Mouse (Mus musculus) hindbrain, postnatal 0 days (tissue): Measurements from ENCODE around the gene Foxq1. TPM values are rescaled to one million over a fixed set of nuclear protein-coding genes. Genes with fewer than 3 reads are reported as not detected.

Source experiments
- ATAC-seq: fragments of 200-750 bp; cut with Nextera tagmentation; 2 replicates; pipeline ENCODE4 v1.8.0; 2017; ENCODE audit warnings: mild to moderate bottlenecking, moderate TSS enrichment, moderate library complexity
- DNase-seq: peaks from one replicate; pipeline ENCODE4 v3.0.0-alpha.2; 2015; ENCODE audit warnings: low spot score
- H3K27ac ChIP-seq: fragments of 300-500 bp; sonication (generic); 2 replicates; pipeline ENCODE4 v1.5.1; 2014; ENCODE audit warnings: mild to moderate bottlenecking
- H3K27me3 ChIP-seq: fragments of 300-500 bp; sonication (generic); 2 replicates; pipeline ENCODE4 v1.6.1; 2014; ENCODE audit warnings: low read length, mixed read lengths; ENCODE audit not compliant: insufficient read depth
- H3K36me3 ChIP-seq: fragments of 300-500 bp; sonication (generic); 2 replicates; pipeline ENCODE4 v1.6.1; 2014; ENCODE audit warnings: low read length, mixed read lengths; ENCODE audit not compliant: insufficient read depth
- H3K4me1 ChIP-seq: fragments of 300-500 bp; sonication (generic); 2 replicates; pipeline ENCODE4 v1.6.1; 2014; ENCODE audit warnings: antibody characterized with exemption, low read length, mixed read lengths; ENCODE audit not compliant: insufficient read depth
- H3K4me2 ChIP-seq: fragments of 300-500 bp; sonication (generic); 2 replicates; pipeline ENCODE4 v1.6.1; 2014; ENCODE audit warnings: low read depth, mild to moderate bottlenecking, low read length, moderate library complexity, mixed read lengths
- H3K4me3 ChIP-seq: fragments of 300-500 bp; sonication (generic); 2 replicates; pipeline ENCODE4 v1.5.1; 2014; ENCODE audit warnings: low read length
- H3K9ac ChIP-seq: fragments of 300-500 bp; sonication (generic); replicated peaks from 2 replicates; pipeline ENCODE4 v1.6.1; 2014; ENCODE audit warnings: mild to moderate bottlenecking, low read length, moderate library complexity, mixed read lengths
- H3K9me3 ChIP-seq: fragments of 300-500 bp; sonication (generic); 2 replicates; pipeline ENCODE4 v1.6.1; 2016; ENCODE audit warnings: low read length, mixed read lengths
- CTCF ChIP-seq: IDR thresholded peaks from 2 replicates; pipeline ENCODE4 v1.5.1; 2016; ENCODE audit warnings: antibody characterized with exemption, control low read depth, low read depth
- WGBS: fragments of 180-500 bp; shearing (Covaris S2); extraction: QIAGEN DNeasy Blood & Tissue Kit; methylation state at CpG from one replicate; pipeline ENCODE4 v1.1.7; 2014; 5-methylcytosine and 5-hydroxymethylcytosine counted together
- polyA plus RNA-seq: library from polyadenylated mRNA; unstranded; fragments of >200 nt; fragmentation: Nextera tagmentation; extraction: Ambion mirVana; gene quantifications from 2 replicates; pipeline ENCODE4 v1.2.1, GENCODE M21; 2015
- total RNA-seq: library from RNA; depleted of rRNA; stranded (reverse); fragments of >200 nt; gene quantifications from 2 replicates; pipeline ENCODE4 v1.2.3, GENCODE M21; 2014; rRNA removed

The Foxq1 gene
- total and polyA plus RNA-seq, 2 experiments from 2014 or later: 1.7 to 4.4 TPM

DNA sequence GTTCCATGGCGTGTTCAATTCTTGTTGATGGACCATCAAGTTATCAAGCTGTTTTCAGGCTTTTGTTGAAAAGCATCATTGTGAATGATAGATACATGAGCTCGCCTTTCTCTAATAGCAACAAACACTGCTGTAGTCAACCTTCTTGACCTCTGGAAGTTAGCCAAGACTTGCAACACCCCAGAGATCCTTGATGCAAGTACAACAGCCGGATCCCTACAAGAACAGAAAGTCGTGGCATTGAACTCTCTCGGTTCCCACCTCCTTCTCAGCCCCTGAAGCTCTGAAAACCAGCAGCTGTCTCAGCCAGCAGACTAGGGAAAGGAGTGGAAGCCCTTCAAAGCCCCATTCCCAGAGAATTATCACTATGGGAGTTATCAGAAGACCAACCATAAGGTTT, 31.4 kb downstream of the Foxq1 start:
- WGBS: 59% methylated on average over 5 of the region's 5 CpGs
- Histone ChIP-seq H3K27me3 (no peaks in the 10 kb centered on the region), H3K4me3 (no peak overlapping the region), H3K9me3 (no peaks in the 10 kb centered on the region), H3K36me3 (no peaks in the 10 kb centered on the region), H3K4me2 (no peak overlapping the region), H3K9ac (no peak overlapping the region), H3K4me1 (no peaks in the 10 kb centered on the region), H3K27ac (no peak overlapping the region)
- no peak for TF ChIP-seq CTCF
- no peak for ATAC-seq
- no peak for DNase-seq

DNA sequence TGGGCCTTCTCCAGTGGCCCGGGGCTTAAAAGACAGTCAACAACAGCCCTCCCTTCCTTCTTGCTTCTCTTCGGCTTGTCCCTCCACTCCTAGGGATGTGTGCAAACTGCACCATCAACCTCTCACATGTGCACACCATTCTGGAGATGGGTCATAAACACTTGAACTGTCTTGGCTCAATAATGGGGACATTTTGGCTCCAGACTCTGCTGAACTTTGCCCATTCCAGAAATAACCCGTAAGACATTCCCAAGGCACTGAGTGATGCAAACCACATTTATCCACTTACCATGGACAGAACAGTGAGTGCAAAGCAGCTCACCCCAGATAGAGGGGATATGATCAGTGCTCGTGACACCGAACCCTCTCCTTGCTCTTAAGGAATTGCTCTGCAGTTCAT, 43.6 kb downstream of the Foxq1 start:
- no peaks in the 10 kb centered on the region for H3K9me3 ChIP-seq
- DNase-seq (no peak), ATAC-seq (no peak)
- H3K27me3 ChIP-seq: no peaks in the 10 kb centered on the region
- 89% methylated on average over 5 of the region's 5 CpGs for WGBS
- no peak overlapping the region for H3K27ac ChIP-seq
- no peak overlapping the region for H3K4me2 ChIP-seq
- no peaks in the 10 kb centered on the region for H3K4me1 ChIP-seq
- H3K4me3 ChIP-seq: no peak overlapping the region
- TF ChIP-seq CTCF: no peak
- no peaks in the 10 kb centered on the region for H3K36me3 ChIP-seq
- H3K9ac ChIP-seq: no peak overlapping the region

DNA sequence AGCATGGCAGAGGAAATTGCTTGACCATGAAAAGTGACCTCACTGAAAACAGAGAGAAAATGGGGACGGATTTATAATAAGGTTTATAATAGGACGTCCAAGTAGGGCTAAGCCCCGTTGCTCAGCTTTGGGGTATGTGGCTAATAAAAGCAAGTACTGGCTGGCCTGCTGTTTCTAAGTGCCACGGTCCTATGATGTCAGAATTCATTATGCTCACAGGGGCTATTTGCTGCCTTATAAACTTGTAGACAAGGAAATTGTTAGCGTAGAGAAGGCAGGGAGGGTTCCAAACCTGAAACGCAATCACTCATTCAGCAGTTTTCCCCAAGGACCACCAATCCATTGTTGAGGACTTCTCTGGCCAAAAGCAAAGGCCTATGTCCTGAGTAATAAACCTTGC, 48.0 kb downstream of the Foxq1 start:
- H3K4me2 ChIP-seq: no peak overlapping the region
- H3K27me3 ChIP-seq: no peaks in the 10 kb centered on the region
- H3K4me1 ChIP-seq: no peaks in the 10 kb centered on the region
- no peak for DNase-seq
- no peak for ATAC-seq
- H3K27ac ChIP-seq: no peak overlapping the region
- no peak overlapping the region for H3K4me3 ChIP-seq
- WGBS: 72% methylated on average over 6 of the region's 6 CpGs
- H3K9ac ChIP-seq: no peak overlapping the region
- no peak for TF ChIP-seq CTCF
- no peaks in the 10 kb centered on the region for H3K36me3 ChIP-seq
- no peaks in the 10 kb centered on the region for H3K9me3 ChIP-seq

Other genes starting within 250 kb of the Foxq1 start
- gene A530084C06Rik, start 3.2 kb downstream of the Foxq1 start, total RNA-seq: 1.1 and 1.3 TPM in 2 replicates
- not detected in 2 replicates for gene A530084C06Rik, start 3.2 kb downstream of the Foxq1 start, polyA plus RNA-seq
- 6.0 and 12.8 TPM in 2 replicates for gene Foxf2, start 69.7 kb downstream of the Foxq1 start, total RNA-seq
- 4.4 and 5.5 TPM in 2 replicates for gene Foxf2, start 69.7 kb downstream of the Foxq1 start, polyA plus RNA-seq